In the genomic region with DNA sequence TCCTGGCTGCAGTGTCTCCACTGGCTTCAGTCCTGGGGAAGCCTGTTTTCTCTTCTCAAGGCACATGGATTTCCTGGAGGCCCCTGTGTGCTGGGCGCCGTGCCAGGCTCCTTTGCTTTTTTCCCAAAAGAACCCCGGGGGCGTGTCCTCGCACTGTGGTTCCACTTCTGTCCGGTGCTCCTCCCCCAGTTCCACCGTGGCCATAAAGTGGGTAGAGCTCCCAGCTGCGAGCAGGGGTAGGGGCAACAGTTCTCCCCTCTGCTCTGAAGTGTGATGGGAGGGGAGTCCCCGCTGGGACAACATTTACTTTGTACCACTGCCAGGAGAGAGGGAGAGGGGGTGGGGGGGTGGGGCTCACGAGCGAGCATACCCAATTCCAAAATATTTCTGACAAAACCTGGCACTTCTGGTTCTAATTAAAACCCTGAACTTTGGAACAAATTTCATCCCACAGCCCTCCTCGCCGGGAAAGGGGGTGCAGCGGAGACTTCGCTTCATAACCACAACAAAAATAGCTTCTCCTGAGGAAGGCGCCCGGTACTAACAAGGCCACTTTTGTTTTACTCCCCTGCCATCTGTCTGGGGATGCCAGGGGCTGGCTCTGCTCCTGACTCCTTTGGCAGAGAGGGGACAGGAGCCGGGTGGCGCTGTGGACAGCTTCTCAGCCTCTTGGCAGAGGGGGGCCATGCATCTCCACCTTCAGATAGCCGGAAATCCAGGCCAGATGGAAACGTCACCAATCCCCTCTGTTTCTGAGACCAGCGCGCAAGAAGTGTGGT, we compare ENCODE assay signal across 8 mouse cellular contexts. TPM values are rescaled to one million over a fixed set of nuclear protein-coding genes. Genes with fewer than 3 reads are reported as not detected.
DNase-seq lines count a peak whose midpoint lies in the region.

No protein-coding gene starts in this region.

- peaks cover 38% of the 10 kb centered on the region for H3K4me1 ChIP-seq in hindbrain, embryonic 10.5 days (replicated peaks)

- no peaks in the 10 kb centered on the region for H3K9me3 ChIP-seq in hindbrain, embryonic 10.5 days

- no peaks in the 10 kb centered on the region for H3K36me3 ChIP-seq in hindbrain, embryonic 10.5 days

- H3K27ac ChIP-seq in hindbrain, embryonic 10.5 days: no peak overlapping the region

- WGBS in hindbrain, embryonic 10.5 days: 42% methylated on average over 23 of the region's 23 CpGs

- peaks cover 17% of the 10 kb centered on the region; the same call in 1 of the 2 replicates for H3K27me3 ChIP-seq in hindbrain, embryonic 10.5 days (ENCODE audit: insufficient read depth, poor library complexity, severe bottlenecking)

- peak overlapping the region; percentile 18; the same call in 1 of the 2 replicates for H3K4me3 ChIP-seq in hindbrain, embryonic 10.5 days

- DNase-seq in R1 (ENCODE audit: low read depth, low spot score): peak; percentile 54
- DNase-seq in cerebellum, adult 9-10 months: peak; percentile 78
- peak; percentile 75 to 81 for DNase-seq in frontal cortex, postnatal 14 days (ENCODE audit: low spot score in 2 of 2)
- peak; percentile 46 for DNase-seq in hindbrain, embryonic 10.5 days (ENCODE audit: low spot score)
- peak; percentile 33 for DNase-seq in layer of hippocampus, adult 9-10 months (ENCODE audit: low spot score)
- peak; percentile 92 to 94 for DNase-seq in lung, adult 18-20 months
- DNase-seq in right cerebral cortex, postnatal 10 days (ENCODE audit: low spot score in 2 of 2): peak; percentile 93 to 95
- no peak for DNase-seq in thymus, postnatal 25 days

RNA-seq across cellular contexts. Expression of gene 2410131K14Rik, which starts 49.2 kb away (rescaled TPM):
- 11.3 and 12.3 TPM in 2 replicates for polyA plus RNA-seq in hindbrain, embryonic 10.5 days (2016; fragmentation: Nextera tagmentation; extraction: Ambion mirVana)

RNA-seq across cellular contexts. Expression of gene Rnft2, which starts 49.4 kb away (rescaled TPM):
- 4.9 and 7.4 TPM in 2 replicates for polyA plus RNA-seq in hindbrain, embryonic 10.5 days (2016; fragmentation: Nextera tagmentation; extraction: Ambion mirVana)
